Mouse (Mus musculus): ENCODE results near the gene Vamp2.

The Vamp2 gene

GRCm38 (mm10) chr11:69064259-69065133, 23.8 kb upstream of the Vamp2 start:
- no peak for DNase-seq (ENCODE audit: low spot score in 2 of 2)

GRCm38 (mm10) chr11:69065394-69065925, 22.8 kb upstream of the Vamp2 start:
- DNase-seq (ENCODE audit: low spot score in 2 of 2): no peak

- peak; percentile 69 to 81 for DNase-seq (ENCODE audit: low spot score in 2 of 2)
These were observed 22.0 kb upstream of the Vamp2 start for GRCm38 (mm10) chr11:69066163-69066861.

GRCm38 (mm10) chr11:69066956-69067355, 21.3 kb upstream of the Vamp2 start:
- DNase-seq (ENCODE audit: low spot score in 2 of 2): peak; percentile 89 to 93

DNA sequence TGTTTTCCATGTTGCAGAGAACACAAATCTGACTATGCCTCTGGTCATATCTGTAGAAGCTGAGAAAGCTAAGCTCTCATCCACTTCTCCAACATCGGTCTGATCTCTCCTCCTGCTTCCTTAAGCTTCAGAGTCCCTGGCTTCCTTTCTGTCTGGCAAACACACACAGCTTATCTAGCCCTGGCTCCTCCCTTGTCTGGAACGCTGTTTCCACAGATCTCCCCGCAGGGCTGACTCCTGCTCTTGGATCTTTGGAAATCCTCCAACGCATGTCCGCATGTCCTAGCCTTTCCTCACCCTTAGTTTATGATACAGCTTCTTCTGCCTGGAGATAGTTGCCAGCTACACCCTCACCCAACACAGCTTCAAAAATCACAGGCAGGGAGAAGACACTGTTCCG, 20.7 kb upstream of the Vamp2 start:
- no peak for DNase-seq (ENCODE audit: low spot score in 2 of 2)

DNA sequence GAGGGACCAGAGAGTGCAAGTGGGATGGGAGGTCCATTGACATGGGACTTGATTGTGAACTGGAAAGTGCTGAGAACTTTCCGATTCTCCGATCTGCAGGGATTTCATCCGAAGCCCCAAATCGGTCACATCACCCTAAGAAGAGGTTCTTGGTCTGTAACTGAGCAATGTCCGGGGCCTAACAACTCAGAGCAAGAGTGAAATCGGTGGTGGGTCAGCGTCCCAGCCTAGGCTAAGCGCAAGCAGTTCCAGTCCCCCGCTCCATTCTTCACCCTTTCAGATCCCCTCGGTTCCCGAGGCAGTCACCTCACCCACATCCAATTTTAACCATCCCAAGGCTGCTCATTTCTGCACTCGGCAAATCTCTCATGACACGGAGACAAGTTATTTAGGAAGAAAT, 18.2 kb upstream of the Vamp2 start:
- no peak for DNase-seq (ENCODE audit: low spot score in 2 of 2)

- peak; percentile 96 to 97 for DNase-seq (ENCODE audit: low spot score in 2 of 2)
These were observed 17.6 kb upstream of the Vamp2 start, which contains the start of gene Tmem107 for GRCm38 (mm10) chr11:69070590-69071222. Tmem107 (plus strand) TSS chr11:69070806.

DNA sequence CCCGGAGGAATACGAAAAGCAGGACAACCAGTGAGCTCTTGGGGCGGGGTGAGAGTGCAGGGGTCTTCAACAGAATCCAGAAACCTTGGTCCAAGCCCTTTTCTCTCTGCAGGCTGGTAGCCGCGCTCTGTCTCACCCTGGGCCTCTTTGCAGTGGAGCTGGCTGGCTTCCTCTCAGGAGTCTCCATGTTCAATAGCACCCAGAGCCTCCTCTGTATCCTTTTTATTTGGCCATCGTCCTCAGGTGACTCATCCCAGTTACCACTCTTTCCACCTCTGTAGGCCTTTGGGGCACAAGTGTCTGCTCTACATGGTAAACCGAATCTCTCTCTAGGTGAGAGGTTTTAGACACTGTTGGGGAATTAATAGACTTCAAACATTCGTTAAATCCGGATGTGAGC, 17.0 kb upstream of the Vamp2 start:
- no peak for DNase-seq (ENCODE audit: low spot score in 2 of 2)

- DNase-seq (ENCODE audit: low spot score in 2 of 2): no peak
These were observed 16.1 kb upstream of the Vamp2 start for GRCm38 (mm10) chr11:69072234-69072633.

- no peak for DNase-seq (ENCODE audit: low spot score in 2 of 2)
These were observed 15.6 kb upstream of the Vamp2 start for GRCm38 (mm10) chr11:69072666-69073064.

GRCm38 (mm10) chr11:69073065-69073888, 15.0 kb upstream of the Vamp2 start:
- DNase-seq (ENCODE audit: low spot score in 2 of 2): peak; percentile 93 to 94

GRCm38 (mm10) chr11:69073951-69074775, 14.1 kb upstream of the Vamp2 start:
- DNase-seq (ENCODE audit: low spot score in 2 of 2): no peak

- no peak for DNase-seq (ENCODE audit: low spot score in 2 of 2)
These were observed 13.6 kb upstream of the Vamp2 start for GRCm38 (mm10) chr11:69074776-69075069.

- no peak for DNase-seq (ENCODE audit: low spot score in 2 of 2)
These were observed 12.4 kb upstream of the Vamp2 start for GRCm38 (mm10) chr11:69075764-69076479.

- peak in 1 of 2 experiments; percentile 54 for DNase-seq (ENCODE audit: low spot score in 2 of 2)
These were observed 11.7 kb upstream of the Vamp2 start for GRCm38 (mm10) chr11:69076572-69076971.

DNA sequence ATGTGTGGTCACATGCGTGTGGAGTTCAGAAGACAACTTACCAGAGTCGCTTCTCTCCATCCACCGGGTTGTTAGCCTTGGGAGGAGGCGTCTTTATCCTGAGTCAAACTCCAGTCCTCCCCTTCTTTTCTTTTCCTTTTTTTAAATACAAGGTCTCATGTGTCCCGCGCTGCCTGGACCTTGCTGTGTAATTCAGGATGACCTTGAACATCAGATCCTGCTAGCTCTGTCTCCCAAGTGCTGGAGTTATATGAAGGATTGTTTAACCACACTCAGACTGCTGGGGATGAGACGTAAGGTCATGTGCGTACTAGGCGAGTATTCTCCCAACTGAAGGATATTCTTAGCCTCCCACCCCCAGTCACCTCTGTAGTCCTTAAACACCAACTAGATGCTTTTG, 11.0 kb upstream of the Vamp2 start:
- DNase-seq (ENCODE audit: low spot score in 2 of 2): no peak

- DNase-seq (ENCODE audit: low spot score in 2 of 2): no peak
These were observed 10.2 kb upstream of the Vamp2 start for GRCm38 (mm10) chr11:69078041-69078440.

- peak in 1 of 2 experiments; percentile 25 for DNase-seq (ENCODE audit: low spot score in 2 of 2)
These were observed 9.4 kb upstream of the Vamp2 start for GRCm38 (mm10) chr11:69078805-69079438.

GRCm38 (mm10) chr11:69080102-69080854, 8.0 kb upstream of the Vamp2 start:
- no peak for DNase-seq (ENCODE audit: low spot score in 2 of 2)
